Mouse (Mus musculus): Measurements from ENCODE around the gene Actl10.

GRCm38 (mm10) chr2:154516944-154517343 lies 34.6 kb upstream of the Actl10 start:
- TF ChIP-seq GATA1 (IDR thresholded peaks at IDR 0.05; ENCODE audit: borderline replicate concordance, low read length) (no peak), FLI1 (IDR thresholded peaks at IDR 0.05; ENCODE audit: low read length) (no peak)

Measured in megakaryocyte, embryonic 14.5 days (primary cell).